Mouse (Mus musculus) forelimb bud, embryonic 11.5 days (tissue): ENCODE data around the gene Tceal8.
A peak's percentile ranks its signal among the peaks of the same experiment; 100 is the strongest.
"Not testable (repeated sequence)": the region's sequence is repeated elsewhere in the genome, so short reads cannot be mapped to it uniquely, and the experiment has no call there.

Experiments
- DNase-seq: peaks from one replicate; pipeline ENCODE4 v3.0.0-alpha.2; 2012; ENCODE audit warnings: low read depth, low spot score

Tceal8 gene

DNA sequence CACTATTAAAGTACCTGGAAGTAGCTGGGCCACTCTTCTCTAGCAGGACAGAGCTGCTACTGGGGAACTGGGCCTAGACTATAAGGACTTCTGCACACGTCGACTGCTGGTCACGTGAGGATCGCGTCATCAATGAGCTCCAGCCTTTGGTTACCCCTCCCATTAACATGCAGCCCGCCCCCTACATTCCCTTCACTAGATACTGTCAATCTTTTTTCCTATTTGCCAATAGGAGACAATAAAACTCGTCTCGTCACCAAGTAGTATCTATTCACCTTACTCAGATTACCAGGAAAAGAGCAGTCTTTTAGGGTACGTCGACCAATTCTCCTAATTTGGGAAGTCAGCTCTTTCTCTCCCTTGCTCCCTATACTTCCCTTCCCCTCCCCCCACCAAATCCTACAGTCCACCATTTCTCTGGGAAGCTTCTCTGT, at the start of gene Tceal8:
Tceal8 (minus strand) TSS at position 225 of the 434 bp plus-strand sequence.
- DNase-seq = peak; percentile 88

DNA sequence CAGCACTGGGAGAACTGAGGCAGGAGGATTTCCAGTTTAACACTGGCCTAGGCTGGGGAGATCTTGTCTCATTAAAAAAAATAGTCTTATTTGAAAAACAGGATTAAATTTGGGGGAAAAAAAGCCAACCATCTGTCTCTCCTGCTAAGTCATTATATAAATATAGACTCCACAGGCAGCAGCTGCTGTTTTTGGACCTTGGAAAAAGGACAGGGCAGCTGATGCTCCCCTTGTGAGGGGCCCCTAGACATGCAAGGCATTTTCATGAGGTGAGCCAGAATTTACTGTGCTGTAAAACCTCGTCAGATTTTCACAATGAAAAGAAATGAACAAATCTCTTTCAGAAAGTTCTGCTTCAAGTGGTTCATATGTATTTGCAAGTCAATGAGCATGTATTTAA, 44.2 kb upstream of the Tceal8 start:
- no peak for DNase-seq

DNA sequence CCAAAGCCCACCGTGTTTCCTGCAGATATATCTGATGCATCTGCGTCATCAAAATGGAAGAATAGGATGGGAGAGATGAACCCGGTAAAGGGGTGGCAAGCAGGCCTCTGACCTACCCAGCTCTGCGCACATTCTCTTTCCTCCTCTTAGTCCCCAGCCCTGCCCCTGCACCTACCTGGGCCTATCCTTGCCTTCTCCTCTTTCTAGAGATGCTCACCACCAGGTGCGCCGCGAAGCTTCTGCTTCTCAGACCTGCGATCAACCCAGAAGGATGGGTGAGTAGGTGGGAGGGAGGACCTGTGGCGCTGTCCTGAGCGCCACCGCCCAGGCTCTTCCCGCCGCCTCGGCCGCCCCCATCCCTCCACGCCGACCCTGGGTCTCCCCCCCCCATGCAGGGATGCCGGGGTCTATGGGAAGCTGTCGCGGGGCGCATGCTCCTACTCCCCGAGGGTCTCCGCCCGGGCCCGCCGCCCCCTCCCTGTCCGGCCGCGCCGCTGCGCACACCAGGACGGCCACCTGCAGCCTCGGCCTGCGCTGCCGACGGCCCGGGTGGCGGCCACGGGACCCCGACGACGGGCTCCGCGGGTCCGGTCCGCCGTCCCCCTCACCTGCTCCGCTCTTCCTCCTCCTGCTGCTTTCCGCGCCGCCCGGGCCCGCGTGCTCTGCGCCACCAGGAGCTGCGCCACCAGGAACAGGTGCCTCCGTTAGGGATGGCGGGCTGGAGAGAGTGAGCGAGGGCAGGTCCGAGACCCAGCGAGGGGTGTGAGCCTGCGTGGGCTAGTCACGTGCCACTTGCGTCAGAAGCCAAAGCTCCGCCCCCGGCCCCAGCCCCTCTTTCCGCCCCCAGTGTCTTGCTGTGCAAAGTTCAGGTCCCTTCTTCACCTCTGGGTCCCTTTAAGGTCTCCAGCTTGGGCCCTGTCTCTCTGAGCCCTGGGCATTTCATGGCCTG, 42.9 kb upstream of the Tceal8 start, which contains the start of the genes Tceal7 and Bex1:
Tceal7 (plus strand) TSS at position 51 of the 949 bp plus-strand sequence.
Bex1 (minus strand) TSS at position 785 of the 949 bp plus-strand sequence.
- not testable (repeated sequence) for DNase-seq

DNA sequence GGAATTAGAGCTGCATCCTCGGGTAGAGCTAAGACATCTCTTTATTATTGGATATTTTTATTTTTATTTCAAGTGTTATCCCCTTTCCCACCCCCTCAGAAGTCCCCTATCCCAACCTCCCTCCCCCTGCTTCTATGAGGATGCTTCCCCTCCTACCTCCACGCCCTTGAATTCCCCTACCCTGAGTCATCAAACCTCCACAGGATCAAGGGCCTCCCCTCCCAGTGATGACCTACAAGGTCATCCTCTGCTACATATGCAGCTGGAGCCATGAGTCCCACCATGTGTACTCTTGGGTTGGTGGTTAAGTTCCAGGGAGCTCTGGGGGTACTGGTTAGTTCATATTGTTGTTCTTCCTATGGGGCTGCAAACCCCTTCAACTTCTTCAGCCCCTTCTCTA, 41.3 kb upstream of the Tceal8 start:
- DNase-seq = no peak

DNA sequence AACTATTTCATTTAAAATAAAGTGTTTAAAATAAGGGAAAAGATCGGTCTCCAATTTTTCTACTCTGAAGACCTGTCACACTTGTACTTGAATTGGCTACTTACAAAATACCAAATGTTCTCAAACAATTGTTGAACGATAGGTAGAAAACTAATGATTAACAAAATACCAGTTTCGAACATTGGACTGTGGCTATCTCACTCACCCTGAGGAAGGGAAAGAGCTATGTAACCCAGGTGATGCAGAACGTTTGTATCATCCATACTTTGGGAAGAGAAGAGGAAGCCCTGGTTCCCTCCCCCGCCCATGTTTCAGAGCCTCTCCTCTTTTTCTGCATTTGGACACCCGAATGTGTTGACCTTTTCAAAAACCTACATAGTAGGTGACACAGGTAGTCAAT, 32.3 kb upstream of the Tceal8 start:
- no peak for DNase-seq

DNA sequence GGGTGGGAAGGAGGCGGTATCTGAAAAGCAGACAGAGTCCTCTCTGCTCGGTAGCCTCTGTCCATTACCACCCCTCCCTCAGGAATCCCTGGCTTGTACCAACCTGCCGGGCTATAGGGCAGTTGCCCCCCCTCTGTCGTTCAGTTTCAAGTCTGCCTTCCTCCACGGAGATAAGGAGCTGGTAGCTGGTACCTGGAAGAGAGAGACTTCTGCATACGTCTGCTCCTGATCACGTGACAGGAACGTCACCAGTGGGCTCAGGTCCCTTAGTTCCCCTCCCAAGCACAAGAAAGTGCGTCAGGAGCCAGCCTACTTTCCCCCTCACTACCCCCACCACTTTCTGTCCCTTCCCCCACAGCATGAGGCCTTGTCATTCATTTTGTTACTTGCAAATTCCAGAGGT, 31.5 kb upstream of the Tceal8 start, which contains the start of gene Tceal5:
Tceal5 (minus strand) TSS at position 213 of the 403 bp plus-strand sequence.
- DNase-seq = peak; percentile 53

DNA sequence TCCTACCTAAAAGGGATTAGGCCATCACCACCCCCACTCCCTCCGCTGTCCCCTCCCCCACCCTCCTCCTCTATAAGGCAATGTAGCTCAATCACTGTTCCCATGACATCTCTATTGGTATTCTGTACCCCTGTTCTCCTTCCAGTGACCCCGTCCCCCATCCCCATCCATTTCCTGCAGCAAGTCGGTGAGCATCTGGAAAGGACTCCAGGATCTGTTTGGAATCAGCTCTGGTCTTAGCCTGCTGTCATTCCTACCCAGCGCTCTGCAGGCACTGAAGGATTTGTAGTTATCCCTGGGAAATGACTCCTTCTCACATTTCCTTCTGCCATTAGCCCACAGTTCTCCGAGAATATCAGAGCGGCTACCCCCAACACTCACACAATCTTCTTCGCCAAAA, 31.1 kb upstream of the Tceal8 start:
- no peak for DNase-seq

DNA sequence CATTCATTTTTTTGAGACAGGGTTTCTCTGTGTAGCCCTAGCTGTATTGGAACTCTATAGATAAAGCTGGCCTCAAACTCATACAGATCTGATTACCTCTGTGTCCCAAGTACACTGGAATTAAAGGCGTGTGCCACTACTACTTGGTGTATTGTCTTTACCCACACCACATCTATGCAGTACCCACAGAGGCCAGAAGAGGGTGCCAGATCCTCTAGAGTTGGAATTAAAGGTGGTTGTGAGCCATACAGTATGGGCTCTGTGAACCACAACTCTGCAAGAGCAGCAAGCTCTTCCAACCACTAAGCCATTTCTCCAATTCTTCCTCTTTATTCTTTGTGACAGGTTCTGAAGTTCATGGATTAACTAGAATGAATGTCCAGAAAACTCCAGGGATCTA, 24.7 kb upstream of the Tceal8 start:
- DNase-seq = no peak

DNA sequence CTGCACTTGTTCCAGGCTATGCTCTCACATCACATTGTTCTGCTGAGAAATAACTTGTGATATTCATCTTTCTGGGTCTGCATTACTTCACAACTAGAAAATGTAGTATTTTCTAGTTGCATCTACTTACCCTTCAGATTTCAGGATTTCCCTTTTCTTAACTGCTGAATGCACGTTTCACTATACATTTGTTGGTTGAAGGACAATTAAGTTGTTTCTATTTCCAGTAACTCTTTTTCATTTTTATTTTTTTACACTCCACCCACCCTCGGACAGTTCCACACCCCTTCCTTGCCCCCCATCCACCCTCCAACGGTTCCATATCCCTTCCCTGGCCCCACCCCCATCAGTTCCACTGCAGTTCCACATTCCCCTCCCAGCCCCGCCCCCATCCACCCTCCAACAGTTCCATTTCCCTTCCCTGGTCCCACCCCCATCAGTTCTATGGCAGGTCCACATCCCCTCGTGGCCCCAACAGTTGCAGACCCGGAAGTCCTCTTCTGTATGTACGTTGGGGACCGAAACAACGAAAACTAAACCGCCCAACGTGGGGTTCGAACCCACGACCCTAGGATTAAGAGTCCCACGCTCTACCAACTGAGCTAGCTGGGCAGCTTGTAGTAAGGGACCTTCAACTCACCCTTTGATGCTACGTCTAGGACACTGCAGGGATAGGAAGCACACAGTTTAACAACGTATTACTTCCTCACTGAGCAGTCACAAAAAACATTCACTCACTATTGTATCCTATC, 23.2 kb upstream of the Tceal8 start:
- DNase-seq = no peak

DNA sequence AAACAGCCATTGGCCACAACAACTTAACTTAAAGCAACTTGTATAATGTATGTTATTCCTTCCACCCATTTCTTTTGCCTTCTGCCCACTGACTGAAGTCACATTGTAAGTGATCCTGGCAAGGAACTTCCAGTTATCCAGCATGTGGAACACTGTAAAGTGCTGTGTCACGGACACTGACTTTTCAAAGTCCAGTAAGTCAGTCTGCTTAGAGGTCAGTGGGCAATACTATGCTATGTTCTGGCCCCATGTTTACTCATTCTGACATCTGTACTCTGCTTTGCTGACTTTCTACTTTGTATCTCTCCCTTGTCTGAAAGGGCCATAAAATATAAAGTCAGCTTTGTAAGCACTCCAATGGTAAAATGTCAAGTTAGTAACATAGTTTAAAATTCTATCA, 11.0 kb upstream of the Tceal8 start:
- no peak for DNase-seq

DNA sequence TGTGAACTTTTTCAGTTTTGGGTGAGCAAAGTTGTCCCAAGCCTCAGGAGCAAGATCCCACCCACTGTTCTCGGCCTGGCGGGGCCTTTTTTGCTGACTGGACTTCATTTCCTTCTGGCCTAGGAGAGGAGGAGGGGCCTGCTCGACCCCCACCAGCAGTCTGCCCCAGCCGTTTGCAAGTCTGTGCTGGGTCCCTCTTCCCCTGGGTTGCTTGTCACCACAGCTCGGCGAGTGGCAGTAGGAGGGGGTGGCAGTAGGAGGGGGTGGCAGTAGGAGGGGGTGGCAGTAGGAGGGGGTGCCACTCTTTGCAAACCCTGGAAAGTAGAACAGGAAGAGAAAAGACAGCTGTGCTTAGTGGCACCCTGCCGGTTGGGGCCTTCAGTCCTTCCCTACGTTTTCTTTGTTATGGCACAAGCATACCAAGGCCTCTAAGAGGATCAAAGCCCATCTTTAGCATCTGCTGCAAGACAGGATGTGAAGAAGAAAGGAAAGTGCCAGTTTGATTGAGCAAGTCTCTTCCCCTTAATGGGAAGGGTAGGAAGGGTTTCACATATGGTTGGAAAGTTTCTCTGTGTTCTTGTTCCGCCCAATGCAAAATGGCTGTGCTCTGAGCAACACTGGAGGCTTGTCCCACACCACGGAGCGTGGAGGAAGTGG, 8.9 kb upstream of the Tceal8 start:
- peak; percentile 1 for DNase-seq

DNA sequence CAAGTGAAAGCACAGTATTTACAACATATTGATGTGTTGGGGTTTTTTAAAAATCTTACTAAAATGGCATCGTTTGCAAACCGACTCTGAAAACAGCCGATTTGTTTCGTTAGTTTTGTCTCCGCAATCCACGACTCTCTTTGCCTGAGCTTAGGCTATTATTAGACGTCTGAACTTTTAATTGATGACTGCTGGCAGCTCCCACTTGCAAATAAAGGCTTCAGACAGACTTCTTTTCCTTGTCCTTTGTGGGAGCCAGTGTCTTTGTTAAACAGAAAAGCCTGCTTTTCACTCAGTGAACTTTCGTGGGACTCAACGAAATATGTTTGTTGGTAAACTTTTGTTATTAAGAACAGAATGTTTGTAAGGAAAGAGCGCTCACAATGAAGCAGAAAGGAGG, 644 bp upstream of the Tceal8 start:
- DNase-seq = peak; percentile 1

DNA sequence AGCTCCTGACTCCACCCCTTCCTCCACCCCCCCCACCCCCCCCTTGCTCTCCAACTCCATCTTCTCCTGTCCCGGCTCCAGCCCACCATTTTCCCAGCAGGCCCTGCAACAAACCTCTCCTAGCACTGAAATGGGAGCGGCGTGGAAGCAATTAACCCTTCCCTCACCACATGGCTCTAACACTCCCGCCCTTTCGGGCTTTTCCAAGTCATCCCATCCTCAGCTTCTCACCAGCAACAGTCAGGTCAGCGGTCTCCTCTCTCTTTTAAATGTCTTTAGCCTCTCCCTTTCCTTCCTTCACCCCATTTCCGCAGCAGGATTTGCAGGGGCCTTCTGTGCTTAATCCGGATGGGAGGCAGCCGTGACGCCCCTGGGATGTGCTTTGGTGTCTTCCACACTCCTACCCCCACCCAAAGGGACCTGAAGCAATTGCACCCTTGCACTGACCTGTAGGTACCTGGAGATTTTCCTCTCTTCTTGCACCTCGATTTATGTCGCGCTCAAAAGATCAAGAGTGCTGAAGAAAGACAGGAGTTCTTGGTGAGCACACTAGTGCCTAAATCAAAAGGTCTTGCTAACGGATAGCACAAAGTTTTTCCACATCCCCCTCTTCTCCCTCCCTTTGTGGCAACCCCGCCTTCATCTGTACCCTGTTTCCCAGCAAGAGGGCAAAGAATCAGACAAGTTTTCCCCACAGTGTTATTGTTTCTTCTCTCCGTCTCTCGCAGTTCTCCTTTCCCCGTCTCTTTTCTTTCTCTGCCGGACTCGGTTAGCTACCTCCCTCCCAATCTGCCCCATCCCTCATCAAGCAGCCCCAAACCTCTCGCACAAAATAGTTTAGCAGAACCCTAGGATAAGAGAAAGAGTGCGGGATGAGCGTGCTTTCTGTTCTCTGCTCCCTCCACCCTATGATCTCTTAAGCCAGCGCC, 689 bp downstream of the Tceal8 start:
- DNase-seq = peak; percentile 73

DNA sequence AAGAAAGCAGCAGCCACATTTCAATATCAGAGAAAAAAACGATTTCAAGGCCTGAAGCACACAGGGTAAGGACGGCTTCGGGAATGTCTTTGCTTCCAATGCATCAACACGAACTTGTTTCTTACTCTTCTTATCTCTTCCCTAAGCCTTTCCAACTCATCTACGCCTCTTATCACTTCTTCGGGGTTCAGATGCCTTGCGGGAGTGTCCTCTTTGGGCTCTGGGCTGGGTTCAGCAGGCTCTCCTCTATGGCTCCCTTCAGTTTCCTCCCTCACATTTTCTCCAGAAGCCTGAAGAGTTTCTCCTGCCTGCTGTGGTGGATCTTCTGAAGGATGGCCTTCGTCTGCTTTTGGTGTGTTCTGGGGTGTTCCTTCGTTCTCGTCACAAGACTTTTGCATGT, 1.5 kb downstream of the Tceal8 start:
- no peak for DNase-seq

DNA sequence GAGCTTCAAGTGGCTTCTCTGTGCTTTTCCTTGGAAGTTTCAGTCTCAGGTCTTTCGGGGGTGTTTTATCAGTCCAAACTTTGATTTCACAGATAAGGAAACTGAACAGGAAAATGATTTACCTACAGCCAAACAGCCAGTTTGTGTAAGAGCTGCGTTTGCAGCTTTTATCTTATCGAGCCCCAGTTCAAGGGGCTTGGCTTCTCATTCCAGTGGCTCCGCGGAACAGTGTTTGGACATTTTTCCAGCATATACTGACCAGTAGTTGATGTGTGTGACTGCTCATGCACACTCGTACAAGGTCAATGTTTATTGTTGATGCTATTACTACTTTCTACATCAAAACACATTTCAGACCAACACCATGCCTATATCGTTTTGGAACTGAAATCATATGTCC, 27.9 kb downstream of the Tceal8 start:
- DNase-seq = no peak

DNA sequence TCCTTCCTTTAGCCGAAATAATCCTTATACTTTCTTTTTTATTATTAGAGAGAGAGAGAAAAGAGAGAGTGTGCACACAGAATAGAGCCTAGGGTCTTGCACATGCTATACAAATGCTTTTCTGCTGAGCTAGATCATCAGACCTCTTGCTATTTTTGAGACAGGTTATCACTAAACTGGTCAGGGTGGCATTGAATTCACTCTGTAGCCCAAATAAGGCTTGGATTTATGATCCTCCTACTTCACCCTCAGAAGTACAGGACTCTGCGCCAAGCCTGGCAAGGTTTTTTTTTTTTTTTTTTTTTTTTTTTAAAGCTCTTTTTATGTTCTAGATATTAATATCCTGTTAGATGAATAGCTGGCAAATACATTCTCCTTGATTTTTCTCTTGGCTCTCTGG, 28.4 kb downstream of the Tceal8 start:
- no peak for DNase-seq

DNA sequence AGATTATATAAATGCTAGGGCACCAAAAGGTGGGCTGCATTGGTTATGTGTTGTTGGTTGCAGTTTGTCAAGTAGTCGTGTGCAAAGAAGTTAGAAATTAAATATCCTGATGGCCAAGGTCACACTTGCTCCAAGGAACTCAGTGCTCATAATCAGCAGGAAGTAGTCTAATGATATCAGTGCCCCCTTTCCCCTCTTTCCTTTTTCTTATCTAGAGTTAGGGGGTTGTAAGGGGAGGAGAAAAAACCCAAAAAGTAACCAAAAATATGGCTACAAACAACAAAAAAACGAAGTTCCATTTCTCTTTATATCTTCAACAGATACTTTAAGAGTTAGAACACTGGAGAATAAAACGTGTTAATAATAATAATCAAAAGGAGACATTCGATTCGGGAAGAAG, 30.8 kb downstream of the Tceal8 start:
- no peak for DNase-seq

DNA sequence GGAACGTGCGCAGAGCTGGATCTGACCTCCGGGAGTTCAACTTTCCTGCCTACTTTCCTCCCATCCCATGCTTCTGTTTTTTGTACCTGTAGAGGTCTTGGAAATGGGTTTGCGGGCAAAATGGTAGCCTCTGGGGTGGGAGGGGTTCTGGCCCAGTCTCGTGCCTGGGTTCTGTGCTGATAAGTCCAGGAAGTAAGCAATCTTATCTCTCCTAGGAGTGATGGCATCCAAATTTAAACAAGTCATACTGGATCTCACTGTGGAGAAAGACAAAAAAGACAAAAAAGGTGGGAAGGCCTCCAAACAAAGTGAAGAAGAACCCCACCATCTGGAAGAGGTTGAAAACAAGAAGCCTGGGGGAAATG, 32.5 kb downstream of the Tceal8 start:
- DNase-seq = not testable (repeated sequence)

DNA sequence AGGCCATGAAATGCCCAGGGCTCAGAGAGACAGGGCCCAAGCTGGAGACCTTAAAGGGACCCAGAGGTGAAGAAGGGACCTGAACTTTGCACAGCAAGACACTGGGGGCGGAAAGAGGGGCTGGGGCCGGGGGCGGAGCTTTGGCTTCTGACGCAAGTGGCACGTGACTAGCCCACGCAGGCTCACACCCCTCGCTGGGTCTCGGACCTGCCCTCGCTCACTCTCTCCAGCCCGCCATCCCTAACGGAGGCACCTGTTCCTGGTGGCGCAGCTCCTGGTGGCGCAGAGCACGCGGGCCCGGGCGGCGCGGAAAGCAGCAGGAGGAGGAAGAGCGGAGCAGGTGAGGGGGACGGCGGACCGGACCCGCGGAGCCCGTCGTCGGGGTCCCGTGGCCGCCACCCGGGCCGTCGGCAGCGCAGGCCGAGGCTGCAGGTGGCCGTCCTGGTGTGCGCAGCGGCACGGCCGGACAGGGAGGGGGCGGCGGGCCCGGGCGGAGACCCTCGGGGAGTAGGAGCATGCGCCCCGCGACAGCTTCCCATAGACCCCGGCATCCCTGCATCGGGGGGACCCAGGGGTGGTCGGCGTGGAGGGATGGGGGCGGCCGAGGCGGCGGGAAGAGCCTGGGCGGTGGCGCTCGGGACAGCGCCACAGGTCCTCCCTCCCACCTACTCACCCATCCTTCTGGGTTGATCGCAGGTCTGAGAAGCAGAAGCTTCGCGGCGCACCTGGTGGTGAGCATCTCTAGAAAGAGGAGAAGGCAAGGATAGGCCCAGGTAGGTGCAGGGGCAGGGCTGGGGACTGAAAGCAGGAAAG, 33.1 kb downstream of the Tceal8 start, which contains the start of gene Bex4:
Bex4 (plus strand) TSS at position 170 of the 813 bp plus-strand sequence.
- DNase-seq = not testable (repeated sequence)

DNA sequence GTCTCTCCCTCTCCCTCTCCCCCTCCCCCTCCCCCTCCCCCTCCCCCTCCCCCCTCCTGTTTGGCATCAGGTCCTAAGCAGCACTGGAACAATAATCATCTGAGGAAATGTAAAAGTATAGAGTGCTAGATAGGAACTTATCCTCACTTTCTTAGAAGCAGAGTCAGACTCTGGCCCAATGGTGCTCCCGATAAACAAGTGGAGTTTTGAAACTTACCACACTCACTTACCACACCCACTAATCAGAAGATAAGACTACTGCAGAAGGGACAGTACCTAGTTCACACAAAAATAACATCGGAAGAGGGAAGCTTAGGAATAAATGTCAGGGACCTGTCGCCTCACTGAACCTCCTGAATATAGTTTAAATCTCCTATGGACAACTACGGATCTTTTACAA, 36.6 kb downstream of the Tceal8 start:
- no peak for DNase-seq
